12 mouse cellular contexts compared by ENCODE assay signal in the genomic region with DNA sequence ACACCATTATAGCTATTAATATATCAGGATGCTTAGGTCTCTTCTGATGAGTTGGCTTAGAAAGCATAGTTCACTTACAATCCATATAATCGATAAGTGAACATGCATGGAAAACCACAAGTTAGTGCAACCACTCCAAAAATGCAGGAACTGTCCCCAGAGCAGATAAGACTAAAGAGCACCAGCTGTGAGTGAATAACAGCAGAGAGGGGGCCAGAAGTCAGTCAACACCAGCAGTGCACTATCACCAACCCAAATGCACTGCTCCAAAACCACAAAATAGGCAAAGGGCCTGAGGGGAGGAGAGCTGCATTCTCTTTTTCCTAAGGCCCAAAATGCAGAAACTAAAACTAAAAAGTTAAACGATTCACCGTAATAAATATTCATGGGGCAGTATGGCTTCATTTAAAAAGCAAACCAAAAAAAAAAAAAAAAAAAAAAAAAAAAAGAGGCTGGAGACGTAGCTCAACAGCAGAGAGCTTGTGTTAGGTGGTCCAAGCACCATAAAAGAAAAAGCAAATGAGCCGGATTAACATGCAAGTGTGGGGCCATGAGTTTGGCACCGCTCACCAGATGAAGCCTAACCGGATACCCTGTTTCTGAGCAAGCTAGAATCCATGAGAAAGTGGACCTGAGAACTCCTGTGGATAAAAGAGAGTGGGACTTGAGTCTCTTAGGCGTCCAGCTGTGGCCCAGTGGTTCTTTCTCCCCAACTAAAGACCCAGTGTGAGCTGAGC. TPM values are rescaled to one million over a fixed set of nuclear protein-coding genes. Genes with fewer than 3 reads are reported as not detected.
DNase-seq lines count a peak whose midpoint lies in the region; ATAC-seq and TF ChIP-seq lines count a peak whose summit lies in the region.
"Had no signal": no experiment of that assay in that cellular context is flagged by ENCODE, and none has a peak within 500 bp of the region (broad histone marks: within the 10 kb centered on the region; RNA-seq: fewer than 3 reads in every experiment).

No protein-coding gene starts in this region.

- 0 out of 2 replicates have a peak, but pooled peaks have one; percentile 65 for ATAC-seq in neural tube, embryonic 15.5 days (ENCODE audit: low FRiP score)
- ATAC-seq in forebrain, postnatal 0 days = peak; percentile 79

- H3K9me3 ChIP-seq in heart, embryonic 10.5 days = no peaks in the 10 kb centered on the region
- no peaks in the 10 kb centered on the region for H3K9me3 ChIP-seq in neural tube, embryonic 15.5 days (replicated peaks)
- H3K9me3 ChIP-seq in forebrain, postnatal 0 days (ENCODE audit: low read length) = no peaks in the 10 kb centered on the region
- H3K9me3 ChIP-seq: limb, embryonic 13.5 days; midbrain, embryonic 12.5 days had no signal

- peak; percentile 96 for DNase-seq in heart, adult 11 months
- DNase-seq in heart, embryonic 10.5 days (ENCODE audit: low spot score) = no peak
- DNase-seq in neural tube, embryonic 10.5 days (ENCODE audit: extremely low spot score, low spot score) = no peak
- no peak for DNase-seq in forebrain, postnatal 0 days
- DNase-seq in lung, postnatal 36 days = no peak
- no peak for DNase-seq in yolk sac, embryonic 10.5 days (ENCODE audit: low spot score)
- DNase-seq: B cell, adult 2 months; gastrocnemius, postnatal 14 days had no signal

- no peak overlapping the region for H3K4me2 ChIP-seq in neural tube, embryonic 15.5 days
- H3K4me2 ChIP-seq in forebrain, postnatal 0 days (ENCODE audit: low read depth) = no peak overlapping the region
- no peak overlapping the region for H3K4me2 ChIP-seq in myocyte (ENCODE audit: low read depth)
- H3K4me2 ChIP-seq: limb, embryonic 13.5 days; midbrain, embryonic 12.5 days had no signal

- H3K79me2 ChIP-seq in myocyte (ENCODE audit: control insufficient read depth, insufficient read depth) = no peaks in the 10 kb centered on the region

- no peak overlapping the region for H3K27ac ChIP-seq in heart, embryonic 10.5 days
- H3K27ac ChIP-seq in neural tube, embryonic 15.5 days (replicated peaks) = peak overlapping the region; percentile 24; the same call in 1 of the 2 replicates
- peak overlapping the region; percentile 67 for H3K27ac ChIP-seq in forebrain, postnatal 0 days (ENCODE audit: low read depth, low read length)
- H3K27ac ChIP-seq: limb, embryonic 13.5 days; midbrain, embryonic 12.5 days had no signal

- WGBS in heart, embryonic 10.5 days = 65% methylated on average over 8 of the region's 8 CpGs
- WGBS in neural tube, embryonic 15.5 days = 59% methylated on average over 8 of the region's 8 CpGs
- 31% methylated on average over 8 of the region's 8 CpGs for WGBS in forebrain, postnatal 0 days

- no peaks in the 10 kb centered on the region for H3K36me3 ChIP-seq in heart, embryonic 10.5 days
- H3K36me3 ChIP-seq in neural tube, embryonic 15.5 days = no peaks in the 10 kb centered on the region
- H3K36me3 ChIP-seq in forebrain, postnatal 0 days (ENCODE audit: insufficient read depth) = no peaks in the 10 kb centered on the region
- H3K36me3 ChIP-seq in myocyte (ENCODE audit: control insufficient read depth, insufficient read depth) = no peaks in the 10 kb centered on the region
- H3K36me3 ChIP-seq: limb, embryonic 13.5 days; midbrain, embryonic 12.5 days had no signal

- no peak for TF ChIP-seq POLR2A in myocyte (IDR thresholded peaks at IDR 0.05; ENCODE audit: insufficient read length, low read depth)

- no peak overlapping the region for H3ac ChIP-seq in myocyte (ENCODE audit: control insufficient read depth, insufficient read length)

- no peak overlapping the region for H3K4me3 ChIP-seq in heart, embryonic 10.5 days
- H3K4me3 ChIP-seq in neural tube, embryonic 15.5 days (replicated peaks) = no peak overlapping the region
- no peak overlapping the region for H3K4me3 ChIP-seq in forebrain, postnatal 0 days (ENCODE audit: low read depth, low read length)
- no peak overlapping the region for H3K4me3 ChIP-seq in myocyte
- H3K4me3 ChIP-seq: limb, embryonic 13.5 days; midbrain, embryonic 12.5 days had no signal

- no peaks in the 10 kb centered on the region for H3K27me3 ChIP-seq in heart, embryonic 10.5 days (ENCODE audit: insufficient read depth, poor library complexity, severe bottlenecking)
- H3K27me3 ChIP-seq in neural tube, embryonic 15.5 days (replicated peaks) = no peaks in the 10 kb centered on the region
- H3K27me3 ChIP-seq in forebrain, postnatal 0 days (ENCODE audit: insufficient read depth, low read length) = no peaks in the 10 kb centered on the region
- H3K27me3 ChIP-seq in myocyte (ENCODE audit: control insufficient read depth, insufficient read depth, insufficient read length) = no peaks in the 10 kb centered on the region
- H3K27me3 ChIP-seq: limb, embryonic 13.5 days had no signal

- peaks cover 11% of the 10 kb centered on the region; the same call in 1 of the 2 replicates for H3K4me1 ChIP-seq in heart, embryonic 10.5 days
- H3K4me1 ChIP-seq in neural tube, embryonic 15.5 days = peaks cover 6% of the 10 kb centered on the region; the same call in 1 of the 2 replicates
- H3K4me1 ChIP-seq in forebrain, postnatal 0 days (ENCODE audit: insufficient read depth) = no peaks in the 10 kb centered on the region

- no peak overlapping the region for H3K9ac ChIP-seq in neural tube, embryonic 15.5 days (replicated peaks)
- no peak overlapping the region for H3K9ac ChIP-seq in forebrain, postnatal 0 days
- H3K9ac ChIP-seq: limb, embryonic 13.5 days; midbrain, embryonic 12.5 days had no signal

- TF ChIP-seq CTCF in forebrain, postnatal 0 days (IDR thresholded peaks at IDR 0.05; ENCODE audit: low read depth) = no peak

TF ChIP-seq in myocyte, 11 proteins besides CTCF, POLR2A, EP300 and RAD21:
- TF ChIP-seq CEBPB (IDR thresholded peaks at IDR 0.05; ENCODE audit: insufficient read depth, poor library complexity, severe bottlenecking) = peak; percentile 8; the same call in 1 of the 2 replicates
- no peak for TF ChIP-seq POLR2AphosphoS2 (IDR thresholded peaks at IDR 0.05; ENCODE audit: insufficient read length, low read depth)

RNA-seq across cellular contexts. Expression of a gene that starts 12.2 kb away (rescaled TPM):
- polyA plus RNA-seq in heart, embryonic 10.5 days (2016; fragmentation: Nextera tagmentation; extraction: Ambion mirVana) = 16.0 and 17.0 TPM in 2 replicates
- 36.1 and 89.6 TPM in 2 replicates for polyA plus RNA-seq in neural tube, embryonic 15.5 days (2015; fragmentation: Nextera tagmentation; extraction: Ambion mirVana)
- 33.3 and 55.5 TPM in 2 replicates for total RNA-seq in forebrain, postnatal 0 days (2014; rRNA removed)
- 31.2 and 33.9 TPM in 2 replicates for polyA plus RNA-seq in forebrain, postnatal 0 days (2015; fragmentation: Nextera tagmentation; extraction: Ambion mirVana)
- polyA plus RNA-seq in myocyte (2012; fragmentation: generic; extraction: Trizol) = 6.0 TPM
